Mouse (Mus musculus) spleen, adult 2 months (tissue): ENCODE measurements around the gene Gm1979.
"Not testable (repeated sequence)": the region's sequence is repeated elsewhere in the genome, so short reads cannot be mapped to it uniquely, and the experiment has no call there.

Experiments used
- CTCF ChIP-seq: fragments of 200-500 bp; IDR thresholded peaks from 2 replicates; pipeline ENCODE4 v1.5.1; 2011; ENCODE audit warnings: mild to moderate bottlenecking, inconsistent platforms; ENCODE audit not compliant: insufficient read depth, insufficient read length, insufficient replicate concordance; ENCODE audit errors: extremely low read depth
- POLR2A ChIP-seq: fragments of 200-500 bp; IDR thresholded peaks from 2 replicates; pipeline ENCODE4 v1.6.1; 2011; ENCODE audit warnings: low read depth, low read length, inconsistent platforms

GRCm38 (mm10) chr5:25954317-25954716, 50.3 kb downstream of the Gm1979 start, which contains the start of gene Gm21671:
- not testable (repeated sequence) for TF ChIP-seq POLR2A, CTCF
